Mouse (Mus musculus): ENCODE results near the gene Erc1.

DNA sequence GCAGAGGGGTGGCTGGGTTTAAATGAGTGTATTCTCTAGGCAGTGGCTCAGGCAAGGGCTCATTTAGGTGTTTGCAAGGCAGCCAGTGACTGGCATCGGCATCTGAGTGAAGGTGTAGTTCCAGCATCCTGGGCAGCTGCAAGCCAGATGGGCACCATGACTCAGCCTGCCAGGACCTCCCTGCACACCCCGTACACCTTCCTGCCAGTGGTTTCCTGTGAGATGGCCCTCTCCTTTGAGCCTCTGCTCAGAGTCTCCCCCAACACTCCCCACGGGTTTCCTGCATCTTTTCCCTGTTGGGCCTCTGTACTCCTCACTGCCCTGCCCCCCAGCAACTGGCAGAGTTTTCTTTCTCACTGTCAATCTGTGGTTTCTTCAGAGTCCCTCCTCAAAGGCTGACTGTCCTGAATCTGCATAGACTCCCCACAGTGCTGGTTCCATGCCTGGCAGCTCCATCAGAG is 326.0 kb downstream of the Erc1 start:
- no peak for TF ChIP-seq POLR2A (IDR thresholded peaks at IDR 0.05; ENCODE audit: borderline replicate concordance, extremely low read depth, low read depth, low read length)
- no peak for TF ChIP-seq CTCF (IDR thresholded peaks at IDR 0.05; ENCODE audit: insufficient read depth, low read length)

Data from lung, adult 2 months (tissue).